Mouse (Mus musculus) intestine, embryonic 14.5 days (tissue): ENCODE measurements around the gene Ifitm7. TPM values are rescaled to one million over a fixed set of nuclear protein-coding genes. Genes with fewer than 3 reads are reported as not detected.

Experiments
- polyA plus RNA-seq: library from polyadenylated mRNA; unstranded; fragments of >200 nt; fragmentation: Nextera tagmentation; extraction: Ambion mirVana; gene quantifications from 2 replicates; pipeline ENCODE4 v1.2.1, GENCODE M21; 2014

The Ifitm7 gene
- polyA plus RNA-seq, 1 experiment from 2014 or later = not detected

Other genes starting within 250 kb of the Ifitm7 start
- gene Rrn3, start 206.2 kb downstream of the Ifitm7 start, polyA plus RNA-seq = 54.4 and 59.1 TPM in 2 replicates
- 158 and 173 TPM in 2 replicates for gene Ntan1, start 168.0 kb downstream of the Ifitm7 start, polyA plus RNA-seq
- gene Pdxdc1, start 83.8 kb downstream of the Ifitm7 start, polyA plus RNA-seq = 92.9 and 99.7 TPM in 2 replicates
- 8.1 and 8.3 TPM in 2 replicates for gene Mpv17l, start 83.7 kb downstream of the Ifitm7 start, polyA plus RNA-seq
- gene 2900011O08Rik, start 284 bp downstream of the Ifitm7 start, polyA plus RNA-seq = 2.9 and 3.2 TPM in 2 replicates
- 90.8 and 98.4 TPM in 2 replicates for gene Nde1, start 176.4 kb upstream of the Ifitm7 start, polyA plus RNA-seq
- gene Marf1, start 176.5 kb upstream of the Ifitm7 start, polyA plus RNA-seq = 16.8 and 19.0 TPM in 2 replicates